Mouse (Mus musculus) heart, adult 2 months (tissue): ENCODE measurements at regions not wholly inside any gene's neighbourhood (a gene's known extent, or its start where the extent isn't known, plus 50 kb on each side); places are given as distances from the start of the nearest gene placed in this dataset.
"Not testable (repeated sequence)": the region's sequence is repeated elsewhere in the genome, so short reads cannot be mapped to it uniquely, and the experiment has no call there.

Source experiments
- DNase-seq, 2 experiments: peaks; one replicate each; pipeline ENCODE4 v3.0.0; 2021
- H3K27ac ChIP-seq: fragments of 200-600 bp; 2 replicates; pipeline ENCODE4 v1.8.1; 2022
- H3K27me3 ChIP-seq: fragments of 200-500 bp; 2 replicates; pipeline ENCODE4 v1.6.1; 2012; ENCODE audit warnings: mild to moderate bottlenecking, low read length, inconsistent platforms, mixed read lengths; ENCODE audit not compliant: control insufficient read depth, insufficient read depth
- H3K36me3 ChIP-seq: fragments of 200-500 bp; 2 replicates; pipeline ENCODE4 v1.6.1; 2012; ENCODE audit warnings: low read length, inconsistent platforms; ENCODE audit not compliant: control insufficient read depth, insufficient read depth
- H3K4me1 ChIP-seq: fragments of 200-500 bp; 2 replicates; pipeline ENCODE4 v1.6.1; 2011; ENCODE audit warnings: low read length; ENCODE audit not compliant: control insufficient read depth, insufficient read depth
- H3K4me3 ChIP-seq: fragments of 200-600 bp; 2 replicates; pipeline ENCODE4 v1.8.1; 2022
- H3K79me2 ChIP-seq: fragments of 200-500 bp; replicated peaks from 2 replicates; pipeline ENCODE4 v1.6.1; 2012; ENCODE audit warnings: mild to moderate bottlenecking, inconsistent platforms, low read length, moderate library complexity, mixed read lengths; ENCODE audit not compliant: control insufficient read depth, insufficient read depth
- H3K9ac ChIP-seq: fragments of 200-500 bp; 2 replicates; pipeline ENCODE4 v1.6.1; 2012; ENCODE audit warnings: low read depth, mild to moderate bottlenecking, control low read depth, inconsistent platforms, low read length, mixed read lengths
- CTCF ChIP-seq: fragments of 200-600 bp; IDR thresholded peaks from 2 replicates; pipeline ENCODE4 v1.8.1; 2022; ENCODE audit warnings: antibody characterized with exemption, mild to moderate bottlenecking, moderate library complexity
- EP300 ChIP-seq: fragments of 200-500 bp; IDR thresholded peaks from 2 replicates; pipeline ENCODE4 v1.6.1; 2011; ENCODE audit warnings: low read depth, low read length, control low read depth; ENCODE audit not compliant: insufficient read depth
- POLR2A ChIP-seq: fragments of 200-500 bp; IDR thresholded peaks from 2 replicates; pipeline ENCODE4 v1.6.1; 2011; ENCODE audit warnings: mild to moderate bottlenecking, low read depth, low read length, control low read depth; ENCODE audit not compliant: insufficient read depth
- WGBS: fragments of 180-500 bp; shearing (Covaris S2); methylation state at CpG from one replicate; pipeline ENCODE4 v1.1.7; 2018; 5-methylcytosine and 5-hydroxymethylcytosine counted together
- intact Hi-C: fragments of 180-260 bp; cut with DNase I; formaldehyde crosslinking; loops from one replicate; pipeline ENCODE4 v1.15.1; 2025

DNA sequence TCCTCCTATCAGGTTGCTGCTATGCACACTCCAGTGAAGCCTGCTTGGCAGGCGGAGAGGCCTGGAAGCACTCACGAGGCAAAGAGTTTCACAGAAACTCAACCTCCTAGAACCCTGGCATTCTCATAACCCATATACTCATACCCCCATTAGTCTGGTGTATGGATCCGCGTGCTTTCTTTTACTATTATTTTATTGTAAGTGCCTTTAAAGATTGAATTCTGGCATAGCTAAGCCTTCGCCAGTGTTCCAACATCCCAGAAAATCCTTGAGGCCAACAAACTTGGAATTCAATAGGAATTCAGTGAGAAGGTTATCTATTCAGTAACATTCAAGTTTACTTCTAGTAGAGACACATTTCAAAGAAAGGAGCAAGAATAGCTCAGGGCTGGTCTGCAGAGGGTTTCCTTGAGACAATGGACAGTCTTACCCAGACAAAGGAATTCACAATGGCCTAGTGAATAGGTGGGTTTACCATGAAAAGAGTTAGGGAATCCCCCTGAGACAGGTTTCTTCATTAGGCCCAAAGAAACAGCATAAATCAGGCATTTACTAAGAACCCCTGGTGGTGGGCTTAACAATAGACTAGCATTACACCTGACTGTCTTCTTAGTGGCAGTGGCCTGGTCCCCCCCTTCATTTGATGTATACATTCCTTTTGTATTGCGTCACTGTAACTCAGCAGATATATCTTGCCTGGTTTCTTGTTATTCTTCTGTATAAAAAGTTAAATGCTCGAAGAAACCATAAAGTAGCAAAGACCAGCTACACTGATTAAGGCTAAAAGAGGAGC lies 80.8 kb upstream of the Gm15446 start:
- H3K4me1 ChIP-seq, intact Hi-C loops, H3K27ac ChIP-seq, H3K79me2 ChIP-seq, DNase-seq, H3K36me3 ChIP-seq, H3K4me3 ChIP-seq, H3K27me3 ChIP-seq, H3K9ac ChIP-seq: not testable (repeated sequence)
- WGBS = 84% methylated on average over 7 of the region's 7 CpGs

DNA sequence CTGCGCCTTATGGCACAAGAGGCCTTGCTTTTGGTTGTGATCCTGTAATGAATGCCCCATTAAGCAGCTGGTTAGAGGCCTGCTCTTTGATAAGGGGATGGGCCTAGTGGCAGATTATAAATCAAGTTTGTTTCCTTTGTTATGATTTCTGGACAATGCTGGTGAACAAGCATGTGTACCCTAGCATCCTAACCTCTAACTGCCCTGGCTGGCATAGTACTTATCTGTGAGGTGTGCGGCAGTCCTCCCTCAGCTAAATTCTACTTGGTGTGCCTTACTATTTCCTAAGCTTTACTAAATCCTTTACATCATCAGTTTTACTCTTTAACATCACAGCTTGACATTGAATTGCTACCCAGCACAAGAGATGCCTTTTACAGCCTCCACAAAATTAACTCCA lies 79.0 kb upstream of the Gm15446 start:
- H3K4me3 ChIP-seq, intact Hi-C loops, H3K9ac ChIP-seq: not testable (repeated sequence)

DNA sequence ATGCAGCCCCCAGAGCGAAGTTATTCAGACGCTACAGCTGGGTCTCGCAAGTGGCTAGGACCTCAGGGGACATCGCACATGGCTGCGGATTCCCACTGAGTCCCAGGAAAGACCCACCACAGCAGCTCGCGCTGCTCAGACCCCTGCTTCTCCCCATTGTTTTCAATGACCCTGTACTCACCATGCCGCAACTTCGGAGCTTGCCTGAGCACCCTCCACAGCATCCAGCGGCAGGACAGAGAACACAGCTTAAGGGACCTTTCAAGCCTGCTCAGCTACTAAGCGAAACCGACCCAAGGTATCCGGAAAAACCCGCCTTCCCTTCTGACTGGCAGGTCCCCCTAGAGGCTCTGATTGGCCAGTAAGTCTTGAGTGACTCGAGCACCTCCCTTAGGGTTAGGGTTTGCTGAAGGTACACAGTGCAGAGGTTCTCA lies 78.4 kb upstream of the Gm15446 start:
- H3K27ac ChIP-seq = no peak overlapping the region
- intact Hi-C loops = no loop called here
- no peaks in the 10 kb centered on the region for H3K79me2 ChIP-seq
- no peaks in the 10 kb centered on the region for H3K27me3 ChIP-seq
- no peaks in the 10 kb centered on the region for H3K36me3 ChIP-seq
- peak overlapping the region; percentile 50; the same call in 1 of the 2 replicates for H3K9ac ChIP-seq
- H3K4me1 ChIP-seq = no peaks in the 10 kb centered on the region
- WGBS = 4% methylated on average over 15 of the region's 15 CpGs
- TF ChIP-seq POLR2A (no peak), EP300 (no peak), CTCF (no peak)
- peak overlapping the region; percentile 30; the same call in 1 of the 2 replicates for H3K4me3 ChIP-seq
- DNase-seq = peak; percentile 25 to 51

More for the DNA sequence above, 79.0 kb upstream of the Gm15446 start:
- 89% methylated on average over 2 of the region's 2 CpGs for WGBS
- not testable (repeated sequence) for H3K27me3 ChIP-seq, DNase-seq, H3K36me3 ChIP-seq, H3K27ac ChIP-seq, H3K79me2 ChIP-seq, H3K4me1 ChIP-seq

- H3K4me1 ChIP-seq, H3K27me3 ChIP-seq, H3K36me3 ChIP-seq, DNase-seq, H3K4me3 ChIP-seq, intact Hi-C loops, H3K9ac ChIP-seq, H3K79me2 ChIP-seq, H3K27ac ChIP-seq: not testable (repeated sequence)
Observed at GRCm38 (mm10) chr5:109851225-109851624, 72.0 kb upstream of the Gm15446 start.

GRCm38 (mm10) chr5:109860402-109860801 lies 62.8 kb upstream of the Gm15446 start:
- no peaks in the 10 kb centered on the region for H3K79me2 ChIP-seq
- H3K36me3 ChIP-seq = no peaks in the 10 kb centered on the region
- TF ChIP-seq EP300 (no peak), CTCF (no peak), POLR2A (no peak)
- intact Hi-C loops = loop anchor here (10.0 kb wide), 1 partner anchor 1196 kb away; the partner anchor contains the start of genes Dgkq and Idua
- H3K4me1 ChIP-seq = no peaks in the 10 kb centered on the region
- H3K27ac ChIP-seq = no peak overlapping the region
- H3K4me3 ChIP-seq = no peak overlapping the region
- WGBS = 77% methylated on average over 4 of the region's 4 CpGs
- no peak for DNase-seq
- H3K9ac ChIP-seq = no peak overlapping the region
- no peaks in the 10 kb centered on the region for H3K27me3 ChIP-seq

DNA sequence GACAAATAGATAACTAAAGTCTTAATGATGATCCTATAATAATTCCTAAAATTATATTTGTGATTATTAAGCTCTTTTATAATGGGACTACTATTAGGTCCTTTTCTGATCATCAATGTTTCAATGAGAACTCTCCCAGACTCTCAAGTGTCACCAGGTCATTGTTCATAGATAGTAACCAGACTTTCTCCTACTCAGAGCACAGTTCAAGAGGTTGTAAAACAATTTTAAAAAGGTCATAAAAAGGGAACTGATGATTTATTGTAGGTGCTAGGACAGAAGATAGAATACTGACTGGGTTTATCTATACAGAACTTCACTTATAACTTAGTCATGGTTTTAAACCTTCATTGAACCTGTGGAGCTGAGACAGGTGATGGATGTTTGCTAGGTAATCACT lies 58.7 kb upstream of the Gm15446 start:
- intact Hi-C loops = loop anchor here (10.0 kb wide), 1 partner anchor 1200 kb away; the partner anchor contains the start of genes Dgkq and Idua
- H3K27ac ChIP-seq, H3K36me3 ChIP-seq, H3K79me2 ChIP-seq, H3K4me3 ChIP-seq, H3K9ac ChIP-seq, H3K27me3 ChIP-seq, DNase-seq, H3K4me1 ChIP-seq: not testable (repeated sequence)
